Mouse (Mus musculus) layer of hippocampus, adult 18-20 months (tissue): ENCODE data around the gene Suclg2. TPM values are rescaled to one million over a fixed set of nuclear protein-coding genes. Genes with fewer than 3 reads are reported as not detected.

Source experiments
- DNase-seq, 2 experiments: peaks; one replicate each; pipeline ENCODE4 v3.0.0; 2022; ENCODE audit warnings: low spot score in 2 of 2
- total RNA-seq, 2 experiments: library from RNA; stranded (reverse); gene quantifications; 2 replicates each; pipeline ENCODE4 v1.2.3; 2021

Gene Suclg2
- total RNA-seq, 2 experiments from 2014 or later: 14.0 to 15.1 TPM

- DNase-seq: no peak
Observed at GRCm38 (mm10) chr6:95700981-95701610, 17.5 kb downstream of the Suclg2 start.

GRCm38 (mm10) chr6:95700191-95700590 is 18.4 kb downstream of the Suclg2 start:
- no peak for DNase-seq

- DNase-seq: no peak
Observed at GRCm38 (mm10) chr6:95699326-95699725, 19.3 kb downstream of the Suclg2 start.

GRCm38 (mm10) chr6:95698536-95699162 is 20.0 kb downstream of the Suclg2 start:
- no peak for DNase-seq

- DNase-seq: no peak
Observed at GRCm38 (mm10) chr6:95694910-95695309, 23.7 kb downstream of the Suclg2 start.

- no peak for DNase-seq
Observed at GRCm38 (mm10) chr6:95685242-95685641, 33.4 kb downstream of the Suclg2 start.

- DNase-seq: no peak
Observed at GRCm38 (mm10) chr6:95679718-95680117, 38.9 kb downstream of the Suclg2 start.

- DNase-seq: no peak
Observed at GRCm38 (mm10) chr6:95679261-95679660, 39.3 kb downstream of the Suclg2 start.

GRCm38 (mm10) chr6:95676951-95677350 is 41.6 kb downstream of the Suclg2 start:
- DNase-seq: no peak

- DNase-seq: no peak
Observed at GRCm38 (mm10) chr6:95676439-95676838, 42.2 kb downstream of the Suclg2 start.

GRCm38 (mm10) chr6:95675059-95675705 is 43.4 kb downstream of the Suclg2 start:
- no peak for DNase-seq

GRCm38 (mm10) chr6:95674651-95675050 is 43.9 kb downstream of the Suclg2 start:
- no peak for DNase-seq

- DNase-seq: peak; percentile 9 to 54
Observed at GRCm38 (mm10) chr6:95669335-95669729, 49.3 kb downstream of the Suclg2 start.

- no peak for DNase-seq
Observed at GRCm38 (mm10) chr6:95668629-95669334, 49.8 kb downstream of the Suclg2 start.

GRCm38 (mm10) chr6:95657671-95658070 is 60.9 kb downstream of the Suclg2 start:
- DNase-seq: no peak

- no peak for DNase-seq
Observed at GRCm38 (mm10) chr6:95653662-95654061, 64.9 kb downstream of the Suclg2 start.

- DNase-seq: no peak
Observed at GRCm38 (mm10) chr6:95652774-95653173, 65.8 kb downstream of the Suclg2 start.

GRCm38 (mm10) chr6:95651391-95651876 is 67.2 kb downstream of the Suclg2 start:
- DNase-seq: no peak

- no peak for DNase-seq
Observed at GRCm38 (mm10) chr6:95650082-95650722, 68.4 kb downstream of the Suclg2 start.

- DNase-seq: no peak
Observed at GRCm38 (mm10) chr6:95649123-95649663, 69.4 kb downstream of the Suclg2 start.

- DNase-seq: no peak
Observed at GRCm38 (mm10) chr6:95637416-95637815, 81.2 kb downstream of the Suclg2 start.
